Mouse (Mus musculus) heart, adult 2 months (tissue): ENCODE data around the gene Hist1h2aa.

ENCODE experiments used
- CTCF ChIP-seq: fragments of 200-600 bp; IDR thresholded peaks from 2 replicates; pipeline ENCODE4 v1.8.1; 2022; ENCODE audit warnings: antibody characterized with exemption, mild to moderate bottlenecking, moderate library complexity
- EP300 ChIP-seq: fragments of 200-500 bp; IDR thresholded peaks from 2 replicates; pipeline ENCODE4 v1.6.1; 2011; ENCODE audit warnings: low read depth, low read length, control low read depth; ENCODE audit not compliant: insufficient read depth
- POLR2A ChIP-seq: fragments of 200-500 bp; IDR thresholded peaks from 2 replicates; pipeline ENCODE4 v1.6.1; 2011; ENCODE audit warnings: mild to moderate bottlenecking, low read depth, low read length, control low read depth; ENCODE audit not compliant: insufficient read depth

GRCm38 (mm10) chr13:23950928-23951327 is 16.7 kb downstream of the Hist1h2aa start:
- no peak for TF ChIP-seq POLR2A
- TF ChIP-seq CTCF = peak; percentile 46
- no peak for TF ChIP-seq EP300
